Mouse (Mus musculus): ENCODE measurements around the gene Tpr.

Tpr gene

GRCm38 (mm10) chr1:150392638-150393487 lies at the start of gene Tpr, which contains the start of gene Odr4:
TSS of gene Tpr (plus strand) at chr1:150392838.
TSS of gene Odr4 (minus strand) at chr1:150393080.
- DNase-seq (ENCODE audit: low read depth, low spot score) = peak; percentile 95

- DNase-seq (ENCODE audit: low read depth, low spot score) = no peak
Observed at GRCm38 (mm10) chr1:150360864-150361263, 31.8 kb upstream of the Tpr start.

- DNase-seq (ENCODE audit: low read depth, low spot score) = no peak
Observed at GRCm38 (mm10) chr1:150372895-150373294, 19.7 kb upstream of the Tpr start.

GRCm38 (mm10) chr1:150374247-150374646 lies 18.4 kb upstream of the Tpr start:
- no peak for DNase-seq (ENCODE audit: low read depth, low spot score)

DNA sequence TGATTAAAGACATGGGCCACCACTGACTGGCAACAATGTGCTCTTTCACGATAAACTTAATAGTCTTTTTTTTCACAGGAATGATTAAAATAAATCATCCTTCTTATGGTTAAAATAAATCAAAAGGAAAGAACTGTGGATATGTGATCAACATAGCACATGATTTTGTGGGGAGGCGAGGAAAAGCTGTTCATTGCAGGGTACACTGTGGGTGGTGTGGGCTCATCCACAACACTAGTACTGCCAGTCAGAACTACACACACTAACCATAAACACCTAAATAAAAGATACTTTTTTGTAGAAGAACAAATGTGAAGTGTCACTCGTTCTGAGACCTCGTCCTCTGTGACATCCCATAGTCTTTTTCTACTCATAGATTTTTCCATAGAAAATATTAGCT lies 8.5 kb upstream of the Tpr start:
- DNase-seq (ENCODE audit: low read depth, low spot score) = no peak

GRCm38 (mm10) chr1:150387572-150387971 lies 5.1 kb upstream of the Tpr start:
- DNase-seq (ENCODE audit: low read depth, low spot score) = no peak

- DNase-seq (ENCODE audit: low read depth, low spot score) = no peak
Observed at GRCm38 (mm10) chr1:150389390-150390129, 3.1 kb upstream of the Tpr start.

DNA sequence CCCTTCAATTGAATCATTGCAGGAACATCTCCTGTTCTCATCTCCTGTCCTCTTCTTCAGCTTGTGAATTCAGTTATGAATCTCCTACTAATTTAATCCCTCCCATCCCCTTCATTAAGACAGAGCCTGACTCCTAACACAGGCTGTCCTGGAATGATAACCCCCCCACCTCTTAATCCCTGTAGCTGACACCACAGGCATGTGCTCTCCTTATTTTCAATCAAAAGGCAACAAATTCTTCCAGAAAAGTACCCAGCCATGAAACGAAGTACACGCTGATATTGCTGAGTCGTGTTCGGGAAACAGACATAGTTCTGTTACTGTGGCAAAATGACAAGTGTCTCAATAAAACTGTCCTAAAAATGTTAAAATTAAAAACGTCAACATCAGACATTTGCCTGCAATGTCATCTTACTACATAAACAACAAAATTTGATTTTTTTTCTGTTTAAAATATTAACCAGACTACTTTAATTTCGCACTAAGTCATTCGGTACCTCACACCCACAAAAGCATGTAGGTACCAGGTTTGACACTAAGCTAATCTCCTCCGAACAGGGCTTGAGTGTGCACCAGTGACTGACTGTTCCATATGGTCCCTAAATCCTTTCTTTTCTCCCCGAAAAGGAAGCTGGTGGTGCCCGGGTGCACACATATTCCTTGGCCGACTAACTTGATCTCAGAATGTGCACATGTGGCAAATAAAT lies 554 bp upstream of the Tpr start:
- no peak for DNase-seq (ENCODE audit: low read depth, low spot score)

- DNase-seq (ENCODE audit: low read depth, low spot score) = no peak
Observed at GRCm38 (mm10) chr1:150393488-150393852, 832 bp downstream of the Tpr start.

GRCm38 (mm10) chr1:150396001-150396400 lies 3.4 kb downstream of the Tpr start:
- no peak for DNase-seq (ENCODE audit: low read depth, low spot score)

DNA sequence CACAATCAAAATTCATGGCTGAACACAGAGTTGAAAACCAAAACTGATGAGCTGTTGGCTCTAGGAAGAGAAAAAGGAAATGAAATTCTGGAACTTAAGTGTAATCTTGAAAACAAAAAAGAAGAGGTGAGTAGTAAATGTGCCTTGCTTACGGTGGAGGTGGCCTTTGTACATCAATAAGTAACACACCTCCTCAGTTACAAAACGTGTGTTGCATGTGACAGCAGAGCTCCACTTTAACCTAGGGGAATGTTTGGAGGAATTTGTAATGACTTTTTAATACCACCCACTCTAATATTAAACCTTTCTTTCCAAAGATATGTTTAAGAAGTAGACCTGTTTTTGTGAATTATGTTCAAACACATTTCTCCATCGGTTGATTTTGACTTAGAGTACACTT lies 11.3 kb downstream of the Tpr start:
- no peak for DNase-seq (ENCODE audit: low read depth, low spot score)

GRCm38 (mm10) chr1:150404555-150404954 lies 11.9 kb downstream of the Tpr start:
- DNase-seq (ENCODE audit: low read depth, low spot score) = no peak

DNA sequence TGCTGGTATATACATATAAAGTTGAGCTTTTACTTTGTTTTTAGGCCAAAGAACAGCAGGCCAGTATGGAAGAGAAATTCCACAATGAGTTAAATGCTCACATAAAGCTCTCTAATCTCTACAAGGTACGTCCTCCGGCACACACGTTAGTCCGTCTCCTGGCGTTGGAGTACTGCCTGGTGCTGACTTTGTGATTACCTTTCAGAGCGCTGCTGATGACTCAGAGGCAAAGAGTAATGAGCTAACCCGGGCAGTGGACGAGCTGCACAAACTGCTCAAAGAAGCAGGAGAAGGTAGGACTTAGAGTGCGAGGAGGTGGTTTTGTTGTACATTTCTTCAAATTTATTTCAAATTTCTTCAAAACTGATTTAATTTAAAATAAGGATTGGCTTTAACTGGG lies 14.6 kb downstream of the Tpr start:
- no peak for DNase-seq (ENCODE audit: low read depth, low spot score)

GRCm38 (mm10) chr1:150409996-150410395 lies 17.4 kb downstream of the Tpr start:
- no peak for DNase-seq (ENCODE audit: low read depth, low spot score)

GRCm38 (mm10) chr1:150416006-150416405 lies 23.4 kb downstream of the Tpr start:
- no peak for DNase-seq (ENCODE audit: low read depth, low spot score)

DNA sequence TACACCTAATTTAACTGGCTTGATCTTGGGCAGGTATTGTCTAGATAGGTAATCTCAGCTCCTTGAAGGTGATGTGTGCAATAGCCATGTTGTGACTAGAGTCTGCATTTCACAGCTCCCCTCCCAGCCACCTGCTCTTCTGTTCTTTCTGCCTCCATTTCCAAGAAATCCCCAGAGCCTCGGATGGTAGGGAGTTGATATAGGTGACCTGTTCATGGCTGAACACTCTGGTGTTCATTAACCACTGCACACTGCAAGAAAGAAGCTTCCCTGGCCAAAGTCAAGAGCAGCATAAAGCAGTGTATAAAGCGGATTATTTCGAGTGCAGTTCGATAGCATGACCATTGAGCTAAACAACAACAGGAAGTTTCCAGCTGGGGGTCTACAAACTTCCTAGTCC lies 25.8 kb downstream of the Tpr start:
- DNase-seq (ENCODE audit: low read depth, low spot score) = no peak

DNA sequence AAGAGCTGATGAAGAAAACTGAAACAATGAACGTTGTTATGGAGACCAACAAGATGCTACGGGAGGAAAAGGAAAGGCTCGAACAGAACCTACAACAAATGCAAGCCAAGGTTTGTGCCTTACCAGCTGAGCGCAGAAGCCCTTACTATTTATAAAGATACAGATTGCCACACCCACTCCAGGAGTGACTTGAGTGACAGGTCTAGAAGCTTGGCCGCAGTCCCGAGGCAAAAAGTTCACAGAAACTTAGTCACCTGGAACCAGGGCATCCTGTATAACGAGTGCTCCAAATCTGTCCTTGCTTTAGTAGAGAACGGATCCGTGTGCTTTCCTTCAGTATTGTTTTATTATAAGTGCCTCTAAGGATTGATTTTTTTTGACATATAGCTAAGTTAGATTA lies 33.0 kb downstream of the Tpr start:
- no peak for DNase-seq (ENCODE audit: low read depth, low spot score)

DNA sequence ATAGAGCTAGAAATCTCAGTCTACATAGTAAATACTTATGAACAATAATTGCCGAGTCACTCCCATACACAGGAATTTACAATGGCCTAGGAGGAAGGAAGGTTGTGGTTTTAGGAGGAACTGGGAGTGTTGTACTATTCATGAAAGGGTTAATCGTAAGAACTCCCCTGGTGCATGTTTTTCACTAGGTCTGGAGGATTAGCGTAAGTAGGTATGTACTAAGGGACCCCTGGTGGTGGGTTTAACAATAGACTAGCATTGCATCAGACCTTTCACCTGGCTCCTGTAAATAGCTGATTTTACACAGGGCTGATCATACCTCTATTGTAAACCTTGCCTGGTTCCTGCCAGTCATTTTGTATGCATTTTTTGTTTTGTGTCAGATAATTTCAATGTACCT lies 33.6 kb downstream of the Tpr start:
- peak; percentile 18 for DNase-seq (ENCODE audit: low read depth, low spot score)

DNA sequence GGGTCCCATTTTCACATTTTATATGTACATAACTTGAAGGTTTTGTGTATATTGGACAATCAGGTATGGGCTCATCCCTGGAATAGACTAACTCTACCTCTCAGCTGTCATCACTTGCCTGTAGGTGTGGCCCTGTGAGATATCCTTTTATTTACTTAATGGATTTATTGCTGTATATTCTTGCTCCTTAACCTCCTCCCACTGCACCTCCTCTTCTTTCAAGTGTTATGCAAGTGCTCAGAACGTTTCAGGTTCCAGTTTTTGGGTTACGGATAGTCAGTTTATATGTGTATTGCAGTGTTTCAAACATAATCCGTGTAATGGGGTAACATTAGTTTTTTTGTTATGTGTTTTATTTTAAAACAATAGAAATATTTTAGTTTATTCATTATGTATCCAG lies 46.0 kb downstream of the Tpr start:
- no peak for DNase-seq (ENCODE audit: low read depth, low spot score)

- DNase-seq (ENCODE audit: low read depth, low spot score) = no peak
Observed at GRCm38 (mm10) chr1:150441731-150442130, 49.1 kb downstream of the Tpr start.

GRCm38 (mm10) chr1:150458977-150459376 lies 66.3 kb downstream of the Tpr start:
- no peak for DNase-seq (ENCODE audit: low read depth, low spot score)

DNA sequence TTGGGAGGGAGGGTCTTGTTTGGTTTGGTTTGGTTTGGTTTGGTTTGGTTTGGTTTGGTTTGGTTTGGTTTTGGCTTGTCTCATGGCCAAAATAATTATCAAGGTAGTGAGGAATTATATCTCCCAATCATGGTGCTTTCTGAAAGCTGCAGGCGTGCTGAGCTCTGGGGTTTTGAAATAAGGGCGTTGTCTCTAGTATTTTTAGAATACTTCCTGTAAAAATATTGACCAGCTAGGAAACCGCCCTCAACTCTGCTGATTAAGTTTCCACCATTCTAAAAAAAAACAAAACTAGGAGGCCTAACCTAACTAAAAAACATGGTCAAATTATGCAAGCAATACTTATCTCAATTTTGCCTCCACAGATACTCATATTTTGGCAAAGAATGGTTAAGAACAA lies 67.0 kb downstream of the Tpr start:
- DNase-seq (ENCODE audit: low read depth, low spot score) = no peak

Measured in WW6 (cell line).